Mouse (Mus musculus) E14TG2a.4 (cell line): ENCODE results near the gene Flrt2.

Source experiments
- H3K27me3 ChIP-seq: 2 replicates; pipeline ENCODE4 v1.6.1; 2014; ENCODE audit warnings: low read length, control low read depth; ENCODE audit not compliant: insufficient read depth
- H3K36me3 ChIP-seq: 2 replicates; pipeline ENCODE4 v1.6.1; 2014; ENCODE audit warnings: low read length, control low read depth; ENCODE audit not compliant: insufficient read depth
- H3K4me1 ChIP-seq: replicated peaks from 2 replicates; pipeline ENCODE4 v1.6.1; 2014; ENCODE audit warnings: low read depth, low read length, control low read depth
- H3K4me3 ChIP-seq: replicated peaks from 2 replicates; pipeline ENCODE4 v1.5.1; 2014; ENCODE audit warnings: mild to moderate bottlenecking, low read length
- H3K9me3 ChIP-seq: 2 replicates; pipeline ENCODE4 v1.6.1; 2014; ENCODE audit warnings: low read length, control low read depth
- CTCF ChIP-seq: conservative IDR thresholded peaks from 2 replicates; pipeline ENCODE4 v1.5.1; 2014; ENCODE audit warnings: low read length
- NANOG ChIP-seq: IDR thresholded peaks from 2 replicates; pipeline ENCODE4 v1.6.1; 2014; ENCODE audit warnings: borderline replicate concordance, low read length, mixed read lengths
- POU5F1 ChIP-seq: IDR thresholded peaks from 2 replicates; pipeline ENCODE4 v1.6.1; 2014; ENCODE audit warnings: low read length, borderline replicate concordance

Gene Flrt2

GRCm38 (mm10) chr12:95700746-95701145, 8.7 kb downstream of the Flrt2 start:
- no peak for TF ChIP-seq NANOG
- no peak for TF ChIP-seq POU5F1
- no peak for TF ChIP-seq CTCF
- H3K36me3 ChIP-seq, result no peaks in the 10 kb centered on the region

GRCm38 (mm10) chr12:95701580-95701979, 9.6 kb downstream of the Flrt2 start:
- H3K36me3 ChIP-seq, result no peaks in the 10 kb centered on the region
- no peaks in the 10 kb centered on the region for H3K9me3 ChIP-seq
- H3K27me3 ChIP-seq, result peaks cover 21% of the 10 kb centered on the region
- no peak overlapping the region for H3K4me3 ChIP-seq
- H3K4me1 ChIP-seq, result peaks cover 3% of the 10 kb centered on the region
- TF ChIP-seq NANOG (no peak), POU5F1 (no peak), CTCF (no peak)

More at GRCm38 (mm10) chr12:95700746-95701145, 8.7 kb downstream of the Flrt2 start:
- Histone ChIP-seq H3K9me3 (no peaks in the 10 kb centered on the region), H3K4me1 (peaks cover 7% of the 10 kb centered on the region), H3K4me3 (no peak overlapping the region), H3K27me3 (peaks cover 26% of the 10 kb centered on the region)

GRCm38 (mm10) chr12:95705006-95705405, 13.0 kb downstream of the Flrt2 start:
- no peaks in the 10 kb centered on the region for H3K4me1 ChIP-seq
- H3K36me3 ChIP-seq, result no peaks in the 10 kb centered on the region

GRCm38 (mm10) chr12:95723265-95723664, 31.2 kb downstream of the Flrt2 start:
- no peaks in the 10 kb centered on the region for H3K27me3 ChIP-seq
- no peaks in the 10 kb centered on the region for H3K36me3 ChIP-seq
- no peak overlapping the region for H3K4me3 ChIP-seq
- peak; percentile 92 for TF ChIP-seq CTCF
- TF ChIP-seq POU5F1, result no peak
- H3K4me1 ChIP-seq, result no peaks in the 10 kb centered on the region
- no peaks in the 10 kb centered on the region for H3K9me3 ChIP-seq

More at GRCm38 (mm10) chr12:95705006-95705405, 13.0 kb downstream of the Flrt2 start:
- no peaks in the 10 kb centered on the region for H3K9me3 ChIP-seq
- H3K4me3 ChIP-seq, result no peak overlapping the region
- no peak for TF ChIP-seq CTCF
- TF ChIP-seq NANOG, result no peak
- no peak for TF ChIP-seq POU5F1
- H3K27me3 ChIP-seq, result no peaks in the 10 kb centered on the region

GRCm38 (mm10) chr12:95734075-95734474, 42.0 kb downstream of the Flrt2 start:
- Histone ChIP-seq H3K4me1 (no peaks in the 10 kb centered on the region), H3K4me3 (no peak overlapping the region), H3K27me3 (no peaks in the 10 kb centered on the region), H3K9me3 (no peaks in the 10 kb centered on the region), H3K36me3 (no peaks in the 10 kb centered on the region)
- no peak for TF ChIP-seq NANOG
- no peak for TF ChIP-seq CTCF
- no peak for TF ChIP-seq POU5F1

- TF ChIP-seq CTCF (no peak), POU5F1 (no peak), NANOG (no peak)
- H3K9me3 ChIP-seq, result no peaks in the 10 kb centered on the region
- H3K4me1 ChIP-seq, result no peaks in the 10 kb centered on the region
- no peaks in the 10 kb centered on the region for H3K27me3 ChIP-seq
- H3K4me3 ChIP-seq, result no peak overlapping the region
- no peaks in the 10 kb centered on the region for H3K36me3 ChIP-seq
These were observed 45.5 kb downstream of the Flrt2 start for GRCm38 (mm10) chr12:95737571-95737970.

GRCm38 (mm10) chr12:95738031-95738430, 46.0 kb downstream of the Flrt2 start:
- Histone ChIP-seq H3K4me3 (no peak overlapping the region), H3K27me3 (no peaks in the 10 kb centered on the region), H3K4me1 (no peaks in the 10 kb centered on the region), H3K36me3 (no peaks in the 10 kb centered on the region), H3K9me3 (no peaks in the 10 kb centered on the region)
- no peak for TF ChIP-seq NANOG
- TF ChIP-seq POU5F1, result no peak
- no peak for TF ChIP-seq CTCF

- H3K4me1 ChIP-seq, result no peaks in the 10 kb centered on the region
- H3K9me3 ChIP-seq, result no peaks in the 10 kb centered on the region
- no peaks in the 10 kb centered on the region for H3K36me3 ChIP-seq
- H3K4me3 ChIP-seq, result no peak overlapping the region
- TF ChIP-seq CTCF, result no peak
- TF ChIP-seq NANOG, result no peak
- TF ChIP-seq POU5F1, result no peak
- no peaks in the 10 kb centered on the region for H3K27me3 ChIP-seq
These were observed 46.6 kb downstream of the Flrt2 start for GRCm38 (mm10) chr12:95738491-95739135.

- no peaks in the 10 kb centered on the region for H3K9me3 ChIP-seq
- H3K4me1 ChIP-seq, result peaks cover 4% of the 10 kb centered on the region; the same call in 1 of the 2 replicates
- H3K4me3 ChIP-seq, result no peak overlapping the region
- TF ChIP-seq CTCF (no peak), POU5F1 (no peak), NANOG (no peak)
- no peaks in the 10 kb centered on the region for H3K36me3 ChIP-seq
- H3K27me3 ChIP-seq, result no peaks in the 10 kb centered on the region
These were observed 47.7 kb downstream of the Flrt2 start for GRCm38 (mm10) chr12:95739739-95740138.
